24 mouse cellular contexts compared by ENCODE assay signal in genomic region chr3:135728900-135729299, GRCm38 (mm10). TPM values are rescaled to one million over a fixed set of nuclear protein-coding genes. Genes with fewer than 3 reads are reported as not detected.
DNase-seq lines count a peak whose midpoint lies in the region; ATAC-seq and TF ChIP-seq lines count a peak whose summit lies in the region.
"Had no signal": no experiment of that assay in that cellular context is flagged by ENCODE, and none has a peak within 500 bp of the region (broad histone marks: within the 10 kb centered on the region; RNA-seq: fewer than 3 reads in every experiment).

No protein-coding gene starts in this region.

- no peaks in the 10 kb centered on the region for H3K9me3 ChIP-seq in lung, postnatal 0 days (ENCODE audit: low read length)
- H3K9me3 ChIP-seq: forebrain, embryonic 13.5 days; hindbrain, embryonic 13.5 days; limb, embryonic 12.5 days; midbrain, embryonic 10.5 days; midbrain, embryonic 15.5 days; neural tube, embryonic 15.5 days; stomach, embryonic 15.5 days had no signal

- no peak overlapping the region for H3K9ac ChIP-seq in lung, postnatal 0 days (replicated peaks; ENCODE audit: low read depth)
- H3K9ac ChIP-seq: forebrain, embryonic 13.5 days; hindbrain, embryonic 13.5 days; limb, embryonic 12.5 days; liver, postnatal 0 days; midbrain, embryonic 15.5 days; neural tube, embryonic 15.5 days; stomach, embryonic 15.5 days had no signal

- H3K4me1 ChIP-seq in lung, postnatal 0 days (ENCODE audit: insufficient read depth, low read depth, low read length) = no peaks in the 10 kb centered on the region
- peaks cover 12% of the 10 kb centered on the region for H3K4me1 ChIP-seq in lung, adult 2 months (ENCODE audit: control insufficient read depth, insufficient read depth, low read length)
- H3K4me1 ChIP-seq: limb, embryonic 12.5 days; midbrain, embryonic 15.5 days had no signal

- no peak for ATAC-seq in lung, postnatal 0 days
- ATAC-seq: forebrain, embryonic 13.5 days; intestine, embryonic 16.5 days; liver, postnatal 0 days; midbrain, embryonic 15.5 days had no signal

- WGBS in lung, postnatal 0 days = 62% methylated on average over 6 of the region's 6 CpGs
- 62% methylated on average over 6 of the region's 6 CpGs for WGBS in lung, adult 2 months

- peak; percentile 11 for DNase-seq in adrenal gland, postnatal 14 days
- no peak for DNase-seq in adrenal gland, adult 8-10 months
- peak; percentile 90 for DNase-seq in heart, adult 11 months
- DNase-seq in heart, postnatal 4 days = no peak
- no peak for DNase-seq in lung, postnatal 0 days (ENCODE audit: low spot score)
- DNase-seq in lung, adult 2 months = no peak
- no peak for DNase-seq in cerebellum, postnatal 4 days (ENCODE audit: low spot score in 2 of 2)
- DNase-seq in frontal cortex, adult 2 months (ENCODE audit: extremely low spot score in 1 of 2, low spot score in 1 of 2) = no peak
- DNase-seq: cerebellum, adult 2 months; cerebellum, postnatal 14 days; liver, postnatal 0 days; retina, postnatal 1 day; right cerebral cortex, postnatal 14 days; thymus, adult 2 months; thymus, postnatal 36 days had no signal

- TF ChIP-seq POLR2A in lung, adult 2 months (IDR thresholded peaks at IDR 0.05; ENCODE audit: borderline replicate concordance, extremely low read depth, low read depth, low read length) = no peak

- H3K36me3 ChIP-seq in lung, postnatal 0 days (ENCODE audit: insufficient read depth, low read length) = no peaks in the 10 kb centered on the region
- H3K36me3 ChIP-seq: hindbrain, embryonic 13.5 days; limb, embryonic 12.5 days; midbrain, embryonic 10.5 days; midbrain, embryonic 15.5 days; neural tube, embryonic 15.5 days; stomach, embryonic 15.5 days had no signal

- H3K27me3 ChIP-seq in lung, postnatal 0 days (replicated peaks; ENCODE audit: insufficient read depth, low read length) = no peaks in the 10 kb centered on the region
- H3K27me3 ChIP-seq: forebrain, embryonic 13.5 days; hindbrain, embryonic 13.5 days; limb, embryonic 12.5 days; midbrain, embryonic 15.5 days; neural tube, embryonic 15.5 days; stomach, embryonic 15.5 days had no signal

- no peak overlapping the region for H3K4me2 ChIP-seq in lung, postnatal 0 days (replicated peaks; ENCODE audit: low read depth, low read length)
- H3K4me2 ChIP-seq: forebrain, embryonic 13.5 days; hindbrain, embryonic 13.5 days; limb, embryonic 12.5 days; liver, embryonic 11.5 days; midbrain, embryonic 15.5 days; neural tube, embryonic 15.5 days; stomach, embryonic 15.5 days had no signal

- 0 out of 2 replicates have a peak overlapping the region, but pooled peaks have one; percentile 10 for H3K27ac ChIP-seq in lung, postnatal 0 days (ENCODE audit: low read length)
- H3K27ac ChIP-seq: forebrain, embryonic 13.5 days; hindbrain, embryonic 13.5 days; limb, embryonic 12.5 days; midbrain, embryonic 10.5 days; midbrain, embryonic 15.5 days; neural tube, embryonic 15.5 days; stomach, embryonic 15.5 days had no signal

- no peak for TF ChIP-seq CTCF in lung, postnatal 0 days (IDR thresholded peaks at IDR 0.05)
- no peak for TF ChIP-seq CTCF in lung, adult 2 months (IDR thresholded peaks at IDR 0.05; ENCODE audit: insufficient read depth, low read length)

- no peak for TF ChIP-seq EP300 in lung, postnatal 0 days (IDR thresholded peaks at IDR 0.05)

- no peak overlapping the region for H3K4me3 ChIP-seq in lung, postnatal 0 days (ENCODE audit: low read depth, low read length)
- no peak overlapping the region for H3K4me3 ChIP-seq in lung, adult 2 months (replicated peaks; ENCODE audit: extremely low read depth, low read depth, low read length)
- H3K4me3 ChIP-seq: forebrain, embryonic 13.5 days; hindbrain, embryonic 13.5 days; limb, embryonic 12.5 days; midbrain, embryonic 10.5 days; midbrain, embryonic 15.5 days; neural tube, embryonic 15.5 days; stomach, embryonic 15.5 days had no signal

RNA-seq across cellular contexts. Expression of gene Nfkb1, which starts 37.6 kb away (rescaled TPM):
- total RNA-seq in adrenal gland, postnatal 14 days (2021) = 55.2 and 62.9 TPM in 2 replicates
- total RNA-seq in adrenal gland, adult 8-10 months (2022) = 10 to 100 TPM; 55.7 to 60.5 (median 58.6) TPM
- 10 to 100 TPM; 47.0 to 49.9 TPM for total RNA-seq in heart, postnatal 4 days (2021)
- 35.9 and 40.5 TPM in 2 replicates for polyA plus RNA-seq in lung, postnatal 0 days (2015; fragmentation: Nextera tagmentation; extraction: Ambion mirVana)
- polyA plus RNA-seq in lung, adult 2 months (2012; rRNA removed) = 114 and 126 TPM in 2 replicates
- polyA plus RNA-seq in frontal cortex, adult 2 months (2012; rRNA removed) = 23.4 and 24.0 TPM in 2 replicates

Comparison
In these comparisons a context has a peak if more than half of its experiments do, and no peak if none do; other contexts are left out.
1. DNase-seq: peak in adrenal gland, postnatal 14 days (single experiment) and heart, adult 11 months (single experiment); none in adrenal gland, adult 8-10 months (single experiment), heart, postnatal 4 days (single experiment), lung, postnatal 0 days (single experiment), lung, adult 2 months (single experiment), cerebellum, postnatal 4 days (0 of 2) and frontal cortex, adult 2 months (0 of 2).